Mouse (Mus musculus) forebrain, embryonic 16.5 days (tissue): ENCODE results near the gene Slc4a1ap. TPM values are rescaled to one million over a fixed set of nuclear protein-coding genes. Genes with fewer than 3 reads are reported as not detected.
"Not testable (repeated sequence)": the region's sequence is repeated elsewhere in the genome, so short reads cannot be mapped to it uniquely, and the experiment has no call there.

Experiments used
- ATAC-seq: fragments of 200-750 bp; cut with Nextera tagmentation; 2 replicates; pipeline ENCODE4 v1.8.0; 2017; ENCODE audit warnings: mild to moderate bottlenecking, moderate library complexity
- H3K27ac ChIP-seq: fragments of 300-500 bp; sonication (generic); 2 replicates; pipeline ENCODE4 v1.5.1; 2014; ENCODE audit warnings: low read length, control low read depth
- H3K27me3 ChIP-seq: fragments of 300-500 bp; sonication (generic); replicated peaks from 2 replicates; pipeline ENCODE4 v1.6.1; 2014; ENCODE audit warnings: low read length; ENCODE audit not compliant: control insufficient read depth, insufficient read depth
- H3K36me3 ChIP-seq: fragments of 300-500 bp; sonication (generic); 2 replicates; pipeline ENCODE4 v1.6.1; 2014; ENCODE audit not compliant: control insufficient read depth, insufficient read depth
- H3K4me1 ChIP-seq: fragments of 300-500 bp; sonication (generic); replicated peaks from 2 replicates; pipeline ENCODE4 v1.6.1; 2014; ENCODE audit warnings: low read length; ENCODE audit not compliant: control insufficient read depth, insufficient read depth
- H3K4me2 ChIP-seq: fragments of 300-500 bp; sonication (generic); 2 replicates; pipeline ENCODE4 v1.6.1; 2014; ENCODE audit warnings: mild to moderate bottlenecking, low read length, control low read depth
- H3K4me3 ChIP-seq: fragments of 300-500 bp; sonication (generic); replicated peaks from 2 replicates; pipeline ENCODE4 v1.5.1; 2014; ENCODE audit warnings: mild to moderate bottlenecking, low read length, control low read depth
- H3K9ac ChIP-seq: fragments of 300-500 bp; sonication (generic); replicated peaks from 2 replicates; pipeline ENCODE4 v1.6.1; 2014; ENCODE audit warnings: low read depth, low read length, control low read depth
- H3K9me3 ChIP-seq: fragments of 300-500 bp; sonication (generic); 2 replicates; pipeline ENCODE4 v1.6.1; 2016; ENCODE audit warnings: low read length; ENCODE audit not compliant: control insufficient read depth
- whole genome bisulfite sequencing: fragments of 180-500 bp; shearing (Covaris S2); extraction: QIAGEN DNeasy Blood & Tissue Kit; methylation state at CpG from one replicate; pipeline ENCODE4 v1.1.7; 2014; 5-methylcytosine and 5-hydroxymethylcytosine counted together
- polyA plus RNA-seq: library from polyadenylated mRNA; unstranded; fragments of >200 nt; fragmentation: Nextera tagmentation; extraction: Ambion mirVana; gene quantifications from 2 replicates; pipeline ENCODE4 v1.2.1, GENCODE M21; 2015

The Slc4a1ap gene
- polyA plus RNA-seq, 1 experiment from 2014 or later, result 32.7 TPM

DNA sequence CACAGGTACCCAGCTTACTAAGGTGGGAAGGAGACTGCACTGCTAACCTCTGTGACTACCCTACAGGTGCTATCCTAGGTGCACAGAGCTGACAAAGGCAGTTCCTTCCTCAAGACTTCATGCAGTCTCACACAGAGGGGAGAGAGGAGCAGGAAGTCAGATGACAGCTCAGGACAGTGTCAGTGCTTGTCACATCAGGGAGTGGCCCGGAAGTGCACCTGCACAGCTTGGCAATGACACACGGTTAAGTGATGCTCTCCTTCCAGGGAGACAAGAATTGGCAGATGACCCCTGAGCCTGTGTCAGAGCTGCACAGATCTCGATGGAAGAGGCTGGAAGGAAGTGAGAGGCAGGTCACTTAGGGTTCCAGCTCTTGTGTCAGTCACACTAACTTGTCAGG, 55.1 kb downstream of the Slc4a1ap start:
- Histone ChIP-seq H3K4me2 (no peak overlapping the region), H3K9ac (no peak overlapping the region), H3K36me3 (no peaks in the 10 kb centered on the region), H3K27ac (no peak overlapping the region), H3K27me3 (no peaks in the 10 kb centered on the region), H3K4me1 (no peaks in the 10 kb centered on the region), H3K9me3 (no peaks in the 10 kb centered on the region), H3K4me3 (no peak overlapping the region)
- 81% methylated on average over 3 of the region's 3 CpGs for WGBS
- ATAC-seq, result no peak

DNA sequence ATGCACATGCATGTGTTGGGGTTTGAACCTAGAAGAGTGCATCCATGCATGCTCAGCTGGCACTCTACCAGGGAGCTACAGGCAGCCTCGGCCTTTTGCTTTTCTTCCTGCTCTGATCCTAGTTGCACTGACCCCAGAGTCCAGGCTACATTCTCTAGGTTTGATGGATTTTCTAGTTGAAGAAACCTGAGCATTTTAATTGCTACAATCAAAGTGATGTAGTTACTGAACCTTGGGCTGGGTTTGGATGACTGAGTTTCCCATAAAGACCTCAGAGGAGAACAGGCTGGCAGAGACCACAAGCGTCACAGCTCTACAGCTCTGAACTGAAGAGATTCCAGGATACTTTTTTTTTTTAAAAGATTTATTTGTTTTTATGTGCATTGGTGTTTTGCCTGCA, 56.5 kb downstream of the Slc4a1ap start:
- H3K9ac ChIP-seq, result no peak overlapping the region
- H3K9me3 ChIP-seq, result no peaks in the 10 kb centered on the region
- H3K4me2 ChIP-seq, result no peak overlapping the region
- no peaks in the 10 kb centered on the region for H3K27me3 ChIP-seq
- no peak overlapping the region for H3K27ac ChIP-seq
- no peaks in the 10 kb centered on the region for H3K36me3 ChIP-seq
- no peak overlapping the region for H3K4me3 ChIP-seq
- 76% methylated on average over 2 of the region's 2 CpGs for WGBS
- H3K4me1 ChIP-seq, result no peaks in the 10 kb centered on the region
- no peak for ATAC-seq

DNA sequence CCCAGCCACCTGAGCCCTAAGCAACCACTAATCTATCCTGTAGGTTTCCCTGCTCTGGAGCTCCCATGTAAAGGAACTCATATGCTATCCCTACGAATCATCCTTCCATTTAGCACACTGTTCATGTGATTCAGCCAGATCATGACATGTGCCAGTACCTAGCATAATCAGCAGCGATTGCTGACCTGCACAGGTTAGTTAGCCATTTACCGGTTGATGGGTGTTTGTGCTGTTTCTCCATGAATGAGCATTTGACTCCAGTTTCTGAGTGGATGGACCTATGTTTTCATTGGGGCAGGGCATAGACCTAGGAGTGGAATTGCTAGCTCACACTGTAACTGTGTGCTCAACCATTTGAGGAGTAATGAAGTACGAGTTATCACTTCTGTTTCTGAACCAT, 58.7 kb downstream of the Slc4a1ap start:
- Histone ChIP-seq H3K27me3 (no peaks in the 10 kb centered on the region), H3K4me2 (no peak overlapping the region), H3K9ac (no peak overlapping the region), H3K36me3 (no peaks in the 10 kb centered on the region), H3K4me3 (no peak overlapping the region), H3K9me3 (peaks cover 3% of the 10 kb centered on the region; the same call in 1 of the 2 replicates), H3K4me1 (no peaks in the 10 kb centered on the region; the same call in 1 of the 2 replicates), H3K27ac (no peak overlapping the region)
- 92% methylated on average over 4 of the region's 4 CpGs for WGBS
- ATAC-seq, result no peak

DNA sequence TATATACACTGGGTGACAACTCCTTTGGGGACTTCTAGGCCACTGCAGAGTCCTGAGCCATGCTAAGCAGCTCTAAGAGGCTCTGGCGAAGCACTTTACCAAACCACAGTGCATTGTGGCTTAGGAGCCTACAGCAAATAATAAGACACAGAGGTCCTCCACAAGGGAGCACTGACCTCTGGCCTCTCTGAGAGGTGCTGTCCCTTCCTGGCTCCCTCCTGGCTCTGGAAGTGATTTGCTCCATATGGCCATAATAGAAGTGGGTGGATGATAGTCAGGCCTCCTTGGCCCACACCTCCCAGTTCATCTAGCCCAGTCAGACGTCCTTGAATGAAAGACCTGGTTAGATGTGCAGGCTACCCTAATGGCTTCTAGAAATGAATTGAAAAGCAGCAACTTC, 61.2 kb downstream of the Slc4a1ap start:
- Histone ChIP-seq H3K4me1 (no peaks in the 10 kb centered on the region; the same call in 1 of the 2 replicates), H3K4me3 (no peak overlapping the region), H3K36me3 (no peaks in the 10 kb centered on the region), H3K4me2 (no peak overlapping the region), H3K9ac (no peak overlapping the region), H3K27ac (no peak overlapping the region), H3K9me3 (peaks cover 3% of the 10 kb centered on the region; the same call in 1 of the 2 replicates), H3K27me3 (no peaks in the 10 kb centered on the region)
- ATAC-seq, result no peak
- 86% methylated on average over 2 of the region's 2 CpGs for WGBS

DNA sequence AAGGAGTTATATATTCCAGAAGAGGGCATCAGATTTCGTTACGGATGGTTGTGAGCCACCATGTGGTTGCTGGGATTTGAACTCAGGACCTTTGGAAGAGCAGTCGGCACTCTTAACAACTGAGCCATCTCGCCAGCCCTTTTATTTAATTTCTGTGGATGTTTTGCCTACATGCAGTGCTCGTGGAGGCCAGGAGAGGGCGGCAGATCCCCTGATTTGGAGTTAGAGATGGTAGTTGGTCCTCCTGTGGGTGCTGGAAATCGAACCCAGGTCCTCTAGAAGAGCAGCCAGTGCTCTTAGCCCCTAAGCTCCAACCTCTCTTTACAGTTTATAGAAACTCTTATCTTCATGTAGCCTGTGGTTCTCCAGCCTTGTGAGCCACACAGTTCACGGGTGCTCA, 61.9 kb downstream of the Slc4a1ap start:
- not testable (repeated sequence) for H3K9ac ChIP-seq, H3K36me3 ChIP-seq, H3K27ac ChIP-seq, ATAC-seq, H3K4me2 ChIP-seq, H3K4me3 ChIP-seq, H3K27me3 ChIP-seq, H3K4me1 ChIP-seq, H3K9me3 ChIP-seq
- 84% methylated on average over 8 of the region's 8 CpGs for WGBS

DNA sequence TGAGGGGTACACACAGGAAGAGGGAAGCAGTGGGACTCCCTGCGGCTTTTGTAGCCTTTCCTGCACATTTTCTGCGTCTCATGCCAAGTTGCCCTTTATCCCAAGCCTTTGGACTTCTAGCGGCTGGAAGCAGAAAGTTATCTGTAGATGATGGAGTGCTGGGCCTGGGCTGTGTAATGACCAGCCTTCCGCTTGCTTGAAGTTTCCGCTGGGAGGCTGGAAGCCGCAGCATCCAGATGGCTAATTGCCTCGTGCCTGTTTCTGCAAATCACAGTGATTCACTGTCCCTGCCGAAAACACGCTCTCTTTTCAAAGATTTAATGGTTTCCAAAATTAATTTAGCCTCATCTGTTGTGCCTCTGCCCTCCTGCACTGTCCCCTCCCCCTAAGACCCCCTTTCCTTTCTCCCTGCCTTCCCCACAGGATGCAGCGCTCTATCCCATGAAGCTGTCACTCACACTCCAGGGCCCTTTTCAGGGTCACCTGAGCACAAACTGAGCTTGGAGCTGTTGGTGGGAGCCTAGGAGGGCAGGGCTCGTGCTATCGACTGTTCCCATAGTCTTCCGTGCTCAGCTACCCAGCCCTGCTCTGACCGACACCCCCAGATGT, 63.0 kb downstream of the Slc4a1ap start:
- 52% methylated on average over 14 of the region's 14 CpGs for WGBS
- Histone ChIP-seq H3K4me2 (no peak overlapping the region), H3K9ac (no peak overlapping the region), H3K4me1 (no peaks in the 10 kb centered on the region; the same call in 1 of the 2 replicates), H3K4me3 (no peak overlapping the region), H3K9me3 (peaks cover 3% of the 10 kb centered on the region; the same call in 1 of the 2 replicates), H3K36me3 (no peaks in the 10 kb centered on the region), H3K27ac (peak overlapping the region; percentile 26; the same call in 1 of the 2 replicates), H3K27me3 (no peaks in the 10 kb centered on the region)
- ATAC-seq, result peak; percentile 72

DNA sequence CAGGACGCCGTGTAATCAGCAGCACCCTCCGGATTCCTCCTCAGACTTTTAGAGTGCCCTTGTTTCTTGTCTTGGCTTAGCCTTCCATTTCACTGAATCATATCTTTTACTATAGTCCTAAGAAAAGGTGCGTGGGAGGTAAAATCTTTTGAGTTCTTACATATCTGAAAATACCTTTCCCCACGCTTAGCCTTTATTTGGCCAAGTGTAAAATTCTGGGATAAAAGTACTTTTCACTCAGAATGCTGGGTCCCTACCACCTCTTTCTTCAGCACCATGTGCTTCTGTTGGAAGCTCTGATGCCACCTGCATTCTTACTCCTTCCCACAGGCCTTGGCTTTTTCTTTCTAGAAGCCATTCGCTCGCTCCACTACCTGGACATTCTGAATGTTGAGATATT, 64.3 kb downstream of the Slc4a1ap start:
- Histone ChIP-seq H3K4me2 (no peak overlapping the region), H3K4me1 (no peaks in the 10 kb centered on the region; the same call in 1 of the 2 replicates), H3K9me3 (peaks cover 3% of the 10 kb centered on the region; the same call in 1 of the 2 replicates), H3K36me3 (no peaks in the 10 kb centered on the region), H3K27ac (no peak overlapping the region), H3K27me3 (no peaks in the 10 kb centered on the region), H3K9ac (no peak overlapping the region), H3K4me3 (no peak overlapping the region)
- WGBS, result 94% methylated on average over 7 of the region's 7 CpGs
- no peak for ATAC-seq

DNA sequence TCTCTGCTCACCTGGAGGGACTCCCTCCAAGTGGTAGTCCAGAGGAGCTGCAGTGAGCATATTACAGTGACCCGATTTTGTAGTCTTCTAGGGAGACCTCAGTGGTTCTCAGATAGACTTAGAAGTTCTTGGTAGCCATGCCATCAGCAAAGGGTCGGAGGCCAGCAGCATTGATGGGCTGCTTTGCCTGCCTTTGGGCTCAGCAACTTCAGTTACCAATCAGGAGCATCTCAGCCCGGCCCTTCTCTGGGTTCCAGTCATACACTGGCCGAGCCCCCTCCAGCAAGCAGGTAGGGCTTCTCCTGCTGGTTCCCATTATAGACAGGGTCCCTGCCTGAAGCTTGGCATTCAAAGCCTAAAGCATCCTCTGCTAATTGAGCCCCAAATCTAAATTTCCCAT, 69.1 kb downstream of the Slc4a1ap start:
- no peaks in the 10 kb centered on the region for H3K9me3 ChIP-seq
- H3K27ac ChIP-seq, result no peak overlapping the region
- H3K36me3 ChIP-seq, result no peaks in the 10 kb centered on the region
- no peak overlapping the region for H3K4me2 ChIP-seq
- H3K27me3 ChIP-seq, result no peaks in the 10 kb centered on the region
- 54% methylated on average over 4 of the region's 4 CpGs for whole genome bisulfite sequencing
- no peak overlapping the region for H3K9ac ChIP-seq
- no peak for ATAC-seq
- peaks cover 10% of the 10 kb centered on the region for H3K4me1 ChIP-seq
- H3K4me3 ChIP-seq, result no peak overlapping the region

DNA sequence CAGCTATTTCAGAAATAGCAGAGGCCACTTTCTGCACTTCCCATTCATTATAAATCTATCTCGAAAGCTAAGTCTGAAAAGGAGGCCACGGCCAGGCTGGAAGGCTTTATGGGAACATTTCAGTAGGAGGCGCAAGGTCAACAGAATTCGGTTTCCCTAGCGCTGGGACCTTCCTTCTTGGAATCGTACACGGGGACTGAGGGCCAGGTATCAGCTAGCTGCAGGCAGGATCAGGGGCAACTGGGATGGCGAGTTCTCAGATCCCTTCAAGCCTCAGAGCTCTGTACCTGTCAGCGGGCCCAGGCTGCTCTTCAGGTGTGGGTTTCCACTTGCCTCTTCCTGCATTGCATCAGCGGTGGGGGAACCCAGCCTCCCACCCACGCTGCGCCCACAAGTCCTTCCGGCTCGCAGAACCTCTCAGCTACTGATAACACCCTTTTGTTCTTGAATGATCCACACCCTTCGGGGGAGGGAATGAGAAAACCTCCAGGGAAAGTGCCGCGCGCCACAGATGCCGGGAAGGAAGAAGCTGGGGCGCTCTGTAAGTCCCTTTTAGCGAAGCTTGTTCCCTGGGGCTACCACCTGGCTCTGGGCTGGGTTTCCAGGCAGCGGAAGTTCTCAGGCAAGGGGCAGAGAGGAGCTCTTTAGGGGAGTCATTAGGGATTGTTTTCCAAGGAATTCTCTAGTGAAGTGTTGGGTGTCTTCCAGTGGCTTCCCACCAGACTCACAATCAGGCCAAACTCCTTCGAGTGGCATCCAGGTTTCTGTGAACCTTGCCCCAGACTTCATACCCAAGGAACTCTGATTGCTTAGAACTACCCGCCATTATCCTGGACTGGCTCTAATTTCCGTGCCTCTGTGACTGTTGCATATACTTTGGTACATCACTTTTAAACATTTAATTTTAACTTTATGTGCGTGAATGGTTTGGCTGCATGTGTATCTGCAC, 70.0 kb downstream of the Slc4a1ap start, which contains the start of gene Mrpl33:
Mrpl33 (plus strand) TSS at position 455 of the 949 bp plus-strand sequence.
- no peaks in the 10 kb centered on the region for H3K36me3 ChIP-seq
- peaks cover 10% of the 10 kb centered on the region for H3K4me1 ChIP-seq
- H3K9me3 ChIP-seq, result no peaks in the 10 kb centered on the region
- WGBS, result 6% methylated on average over 26 of the region's 26 CpGs
- H3K9ac ChIP-seq, result peak within 1 kb of the TSS; percentile 28; the same call in 1 of the 2 replicates
- H3K27ac ChIP-seq, result no peak within 1 kb of the TSS
- H3K4me3 ChIP-seq, result peak within 1 kb of the TSS; percentile 28
- peak within 1 kb of the TSS; percentile 52 for H3K4me2 ChIP-seq
- no peaks in the 10 kb centered on the region for H3K27me3 ChIP-seq
- ATAC-seq, result peak; percentile 23; the same call in 1 of the 2 replicates
